Mouse (Mus musculus): ENCODE data around the gene 2300003K06Rik. TPM values are rescaled to one million over a fixed set of nuclear protein-coding genes. Genes with fewer than 3 reads are reported as not detected.

Gene 2300003K06Rik
- not detected in 2 replicates for polyA plus RNA-seq (2015; fragmentation: Nextera tagmentation; extraction: Ambion mirVana)

GRCm38 (mm10) chr11:99837966-99838365 is at the start of gene 2300003K06Rik:
Gene 2300003K06Rik (minus strand): TSS chr11:99838066.

GRCm38 (mm10) chr11:99878887-99879286 is 41.0 kb upstream of the 2300003K06Rik start, which contains the start of gene Gm11567:
Gene Gm11567 (plus strand): TSS chr11:99879187.

GRCm38 (mm10) chr11:99873089-99873488 is 35.2 kb upstream of the 2300003K06Rik start, which contains the start of gene Krtap9-1:
Gene Krtap9-1 (plus strand): TSS chr11:99873389.

GRCm38 (mm10) chr11:99864176-99864575 is 26.3 kb upstream of the 2300003K06Rik start, which contains the start of gene Gm11559:
Gene Gm11559 (plus strand): TSS chr11:99864476.

GRCm38 (mm10) chr11:99857617-99858016 is 19.8 kb upstream of the 2300003K06Rik start, which contains the start of gene Gm11568:
Gene Gm11568 (plus strand): TSS chr11:99857917.

GRCm38 (mm10) chr11:99851508-99851907 is 13.6 kb upstream of the 2300003K06Rik start, which contains the start of gene Krtap4-16:
Gene Krtap4-16 (minus strand): TSS chr11:99851608.

GRCm38 (mm10) chr11:99815566-99815965 is 22.3 kb downstream of the 2300003K06Rik start, which contains the start of gene Gm11564:
Gene Gm11564 (minus strand): TSS chr11:99815666.

GRCm38 (mm10) chr11:99809792-99810191 is 28.1 kb downstream of the 2300003K06Rik start, which contains the start of gene Krtap4-13:
Gene Krtap4-13 (minus strand): TSS chr11:99809892.

DNA sequence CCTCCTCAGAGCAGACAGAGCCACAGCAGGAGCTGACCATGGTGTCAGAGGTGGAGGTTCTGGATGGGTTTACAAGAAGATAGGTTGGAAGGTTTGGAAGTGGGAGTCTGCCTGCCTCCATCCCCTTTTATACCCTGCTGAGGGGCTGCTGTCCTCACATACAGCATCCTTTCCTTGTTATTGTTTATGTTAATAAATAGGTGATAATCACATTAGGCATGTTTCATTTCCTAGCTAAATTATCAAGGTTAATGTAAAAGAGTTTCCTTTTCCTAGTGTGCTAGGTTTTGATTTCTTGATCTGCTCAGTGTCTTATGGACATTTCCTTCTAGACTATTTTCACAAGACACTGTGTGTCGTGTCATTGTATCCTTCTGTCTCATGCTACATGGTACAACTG is 33.5 kb downstream of the 2300003K06Rik start, which contains the start of gene Gm11554:
Gene Gm11554, minus strand, starts transcription at position 101 of the 400 bp plus-strand sequence.

DNA sequence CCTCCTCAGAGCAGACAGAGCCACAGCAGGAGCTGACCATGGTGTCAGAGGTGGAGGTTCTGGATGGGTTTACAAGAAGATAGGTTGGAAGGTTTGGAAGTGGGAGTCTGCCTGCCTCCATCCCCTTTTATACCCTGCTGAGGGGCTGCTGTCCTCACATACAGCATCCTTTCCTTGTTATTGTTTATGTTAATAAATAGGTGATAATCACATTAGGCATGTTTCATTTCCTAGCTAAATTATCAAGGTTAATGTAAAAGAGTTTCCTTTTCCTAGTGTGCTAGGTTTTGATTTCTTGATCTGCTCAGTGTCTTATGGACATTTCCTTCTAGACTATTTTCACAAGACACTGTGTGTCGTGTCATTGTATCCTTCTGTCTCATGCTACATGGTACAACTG is 39.0 kb downstream of the 2300003K06Rik start, which contains the start of gene Gm11569:
Gene Gm11569, minus strand, starts transcription at position 101 of the 400 bp plus-strand sequence.

DNA sequence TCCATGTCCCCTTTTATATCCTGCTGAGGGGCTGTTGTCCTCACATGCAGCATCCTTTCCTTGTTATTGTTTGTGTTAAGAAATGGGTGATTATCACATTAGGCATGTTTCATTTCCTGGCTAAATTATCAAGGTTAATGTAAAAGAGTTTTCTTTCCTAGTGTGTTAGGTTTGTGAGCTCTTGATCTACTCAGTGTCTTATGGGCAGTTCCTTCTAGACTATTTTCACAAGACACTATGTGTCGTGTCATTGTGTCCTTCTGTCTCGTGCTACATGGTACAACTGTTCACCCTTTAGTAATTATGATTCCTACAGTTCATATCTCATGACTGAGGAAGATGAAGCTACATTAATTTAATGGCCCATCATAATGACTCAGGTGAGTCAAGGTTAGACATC is 44.5 kb downstream of the 2300003K06Rik start, which contains the start of gene Gm11596:
Gene Gm11596, minus strand, starts transcription at position 101 of the 400 bp plus-strand sequence.

Other genes starting within 250 kb of the 2300003K06Rik start
- gene Krtap1-3, start 246.7 kb downstream of the 2300003K06Rik start, polyA plus RNA-seq (2015; fragmentation: Nextera tagmentation; extraction: Ambion mirVana): not detected in 2 replicates
- gene Krtap9-3, start 240.0 kb downstream of the 2300003K06Rik start, polyA plus RNA-seq (2015; fragmentation: Nextera tagmentation; extraction: Ambion mirVana): not detected in 2 replicates
- not detected in 2 replicates for gene Gm11938, start 234.8 kb downstream of the 2300003K06Rik start, polyA plus RNA-seq (2015; fragmentation: Nextera tagmentation; extraction: Ambion mirVana)
- gene Gm11937, start 227.9 kb downstream of the 2300003K06Rik start, polyA plus RNA-seq (2015; fragmentation: Nextera tagmentation; extraction: Ambion mirVana): not detected in 2 replicates
- gene Krtap2-4, start 223.2 kb downstream of the 2300003K06Rik start, polyA plus RNA-seq (2015; fragmentation: Nextera tagmentation; extraction: Ambion mirVana): not detected in 2 replicates
- gene Gm11562, start 217.6 kb downstream of the 2300003K06Rik start, polyA plus RNA-seq (2015; fragmentation: Nextera tagmentation; extraction: Ambion mirVana): not detected in 2 replicates
- gene Krtap4-1, start 209.8 kb downstream of the 2300003K06Rik start, polyA plus RNA-seq (2015; fragmentation: Nextera tagmentation; extraction: Ambion mirVana): not detected in 2 replicates
- gene Krtap4-2, start 203.0 kb downstream of the 2300003K06Rik start, polyA plus RNA-seq (2015; fragmentation: Nextera tagmentation; extraction: Ambion mirVana): not detected in 2 replicates
- gene Krtap4-7, start 194.0 kb downstream of the 2300003K06Rik start, polyA plus RNA-seq (2015; fragmentation: Nextera tagmentation; extraction: Ambion mirVana): not detected in 2 replicates
- not detected in 2 replicates for gene Gm11555, start 187.8 kb downstream of the 2300003K06Rik start, polyA plus RNA-seq (2015; fragmentation: Nextera tagmentation; extraction: Ambion mirVana)
- gene Gm11563, start 179.1 kb downstream of the 2300003K06Rik start, polyA plus RNA-seq (2015; fragmentation: Nextera tagmentation; extraction: Ambion mirVana): not detected in 2 replicates
- not detected in 2 replicates for gene Krtap4-6, start 172.1 kb downstream of the 2300003K06Rik start, polyA plus RNA-seq (2015; fragmentation: Nextera tagmentation; extraction: Ambion mirVana)
- not detected in 2 replicates for gene Gm14190, start 147.3 kb downstream of the 2300003K06Rik start, polyA plus RNA-seq (2015; fragmentation: Nextera tagmentation; extraction: Ambion mirVana)
- not detected in 2 replicates for gene Gm14180, start 103.8 kb downstream of the 2300003K06Rik start, polyA plus RNA-seq (2015; fragmentation: Nextera tagmentation; extraction: Ambion mirVana)
- gene Gm11595, start 65.2 kb downstream of the 2300003K06Rik start, polyA plus RNA-seq (2015; fragmentation: Nextera tagmentation; extraction: Ambion mirVana): not detected in 2 replicates
- gene Krtap4-8, start 57.4 kb downstream of the 2300003K06Rik start, polyA plus RNA-seq (2015; fragmentation: Nextera tagmentation; extraction: Ambion mirVana): not detected in 2 replicates
- gene Krtap4-9, start 52.9 kb downstream of the 2300003K06Rik start, polyA plus RNA-seq (2015; fragmentation: Nextera tagmentation; extraction: Ambion mirVana): not detected in 2 replicates
- not detected in 2 replicates for gene Gm11596, start 44.6 kb downstream of the 2300003K06Rik start, polyA plus RNA-seq (2015; fragmentation: Nextera tagmentation; extraction: Ambion mirVana)
- gene Gm11569, start 39.1 kb downstream of the 2300003K06Rik start, polyA plus RNA-seq (2015; fragmentation: Nextera tagmentation; extraction: Ambion mirVana): not detected in 2 replicates
- gene Gm11554, start 33.6 kb downstream of the 2300003K06Rik start, polyA plus RNA-seq (2015; fragmentation: Nextera tagmentation; extraction: Ambion mirVana): not detected in 2 replicates
- not detected in 2 replicates for gene Krtap4-13, start 28.2 kb downstream of the 2300003K06Rik start, polyA plus RNA-seq (2015; fragmentation: Nextera tagmentation; extraction: Ambion mirVana)
- not detected in 2 replicates for gene Gm11564, start 22.4 kb downstream of the 2300003K06Rik start, polyA plus RNA-seq (2015; fragmentation: Nextera tagmentation; extraction: Ambion mirVana)
- gene Krtap4-16, start 13.5 kb upstream of the 2300003K06Rik start, polyA plus RNA-seq (2015; fragmentation: Nextera tagmentation; extraction: Ambion mirVana): not detected in 2 replicates
- not detected in 2 replicates for gene Gm11568, start 19.9 kb upstream of the 2300003K06Rik start, polyA plus RNA-seq (2015; fragmentation: Nextera tagmentation; extraction: Ambion mirVana)
- not detected in 2 replicates for gene Gm11559, start 26.4 kb upstream of the 2300003K06Rik start, polyA plus RNA-seq (2015; fragmentation: Nextera tagmentation; extraction: Ambion mirVana)
- gene Krtap9-1, start 35.3 kb upstream of the 2300003K06Rik start, polyA plus RNA-seq (2015; fragmentation: Nextera tagmentation; extraction: Ambion mirVana): not detected in 2 replicates
- not detected in 2 replicates for gene Gm11567, start 41.1 kb upstream of the 2300003K06Rik start, polyA plus RNA-seq (2015; fragmentation: Nextera tagmentation; extraction: Ambion mirVana)
- gene Krtap31-1, start 69.9 kb upstream of the 2300003K06Rik start, polyA plus RNA-seq (2015; fragmentation: Nextera tagmentation; extraction: Ambion mirVana): not detected in 2 replicates
- gene Gm11565, start 76.7 kb upstream of the 2300003K06Rik start, polyA plus RNA-seq (2015; fragmentation: Nextera tagmentation; extraction: Ambion mirVana): not detected in 2 replicates
- not detected in 2 replicates for gene Krtap31-2, start 98.2 kb upstream of the 2300003K06Rik start, polyA plus RNA-seq (2015; fragmentation: Nextera tagmentation; extraction: Ambion mirVana)
- gene Krtap9-5, start 110.4 kb upstream of the 2300003K06Rik start, polyA plus RNA-seq (2015; fragmentation: Nextera tagmentation; extraction: Ambion mirVana): not detected in 2 replicates
- gene Krtap29-1, start 141.0 kb upstream of the 2300003K06Rik start, polyA plus RNA-seq (2015; fragmentation: Nextera tagmentation; extraction: Ambion mirVana): not detected in 2 replicates
- gene Krtap16-1, start 148.5 kb upstream of the 2300003K06Rik start, polyA plus RNA-seq (2015; fragmentation: Nextera tagmentation; extraction: Ambion mirVana): not detected in 2 replicates
- gene Krtap17-1, start 155.9 kb upstream of the 2300003K06Rik start, polyA plus RNA-seq (2015; fragmentation: Nextera tagmentation; extraction: Ambion mirVana): not detected in 2 replicates
- 0.12 TPM in 1 of 2 replicates, not detected in the other for gene Krt33a, start 178.1 kb upstream of the 2300003K06Rik start, polyA plus RNA-seq (2015; fragmentation: Nextera tagmentation; extraction: Ambion mirVana)
- 0.07 TPM in 1 of 2 replicates, not detected in the other for gene Krt33b, start 191.8 kb upstream of the 2300003K06Rik start, polyA plus RNA-seq (2015; fragmentation: Nextera tagmentation; extraction: Ambion mirVana)
- gene Krt34, start 203.5 kb upstream of the 2300003K06Rik start, polyA plus RNA-seq (2015; fragmentation: Nextera tagmentation; extraction: Ambion mirVana): not detected in 2 replicates
- not detected in 2 replicates for gene Krt31, start 212.5 kb upstream of the 2300003K06Rik start, polyA plus RNA-seq (2015; fragmentation: Nextera tagmentation; extraction: Ambion mirVana)